Mouse (Mus musculus) thymus, postnatal 10 days (tissue): ENCODE measurements around the gene Nono.

Experiments used
- DNase-seq, 2 experiments: peaks; one replicate each; pipeline ENCODE4 v3.0.0; 2021; ENCODE audit warnings: low spot score in 2 of 2

Nono gene

DNA sequence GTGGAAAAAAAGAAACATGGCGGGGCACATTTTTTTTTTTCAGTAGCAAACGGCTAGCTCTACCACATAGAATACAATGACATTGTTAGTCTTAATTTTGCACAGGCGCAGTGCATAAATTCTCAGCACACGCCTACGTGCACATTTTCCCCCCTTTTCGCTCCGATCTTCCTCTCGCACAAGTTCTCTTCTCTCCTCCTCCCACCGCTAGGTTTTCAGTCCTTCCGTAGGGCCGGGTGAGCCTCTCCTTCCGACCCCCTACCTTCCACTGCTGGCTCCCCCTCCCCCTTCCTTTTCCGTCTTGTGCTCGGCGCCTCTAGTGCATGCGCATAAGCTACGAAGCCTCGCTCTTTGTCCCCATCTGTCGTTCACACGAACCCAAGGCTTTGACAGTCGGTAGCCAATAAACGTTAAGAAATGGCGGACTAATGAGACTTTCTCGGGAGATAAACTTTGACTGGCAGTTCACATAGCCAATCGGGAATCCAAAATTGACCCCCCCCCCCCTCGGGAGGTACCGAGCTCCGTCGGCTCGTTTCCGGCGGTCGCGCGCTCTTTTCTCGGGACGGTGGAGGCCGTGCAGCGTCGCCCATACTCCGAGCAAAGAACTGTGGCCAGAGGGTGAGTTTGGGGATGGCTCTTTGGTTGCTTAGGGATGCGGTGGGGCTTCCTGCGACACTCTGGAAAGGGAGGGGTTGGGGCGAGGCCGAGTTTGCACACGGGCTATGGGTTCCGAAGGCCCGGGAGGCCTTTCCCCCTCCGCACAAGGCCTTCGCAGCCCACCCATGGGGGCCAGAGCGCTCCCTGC is at the start of gene Nono:
Gene Nono, plus strand, starts transcription at position 177 of the 808 bp plus-strand sequence.
- peak; percentile 82 to 87 for DNase-seq

DNA sequence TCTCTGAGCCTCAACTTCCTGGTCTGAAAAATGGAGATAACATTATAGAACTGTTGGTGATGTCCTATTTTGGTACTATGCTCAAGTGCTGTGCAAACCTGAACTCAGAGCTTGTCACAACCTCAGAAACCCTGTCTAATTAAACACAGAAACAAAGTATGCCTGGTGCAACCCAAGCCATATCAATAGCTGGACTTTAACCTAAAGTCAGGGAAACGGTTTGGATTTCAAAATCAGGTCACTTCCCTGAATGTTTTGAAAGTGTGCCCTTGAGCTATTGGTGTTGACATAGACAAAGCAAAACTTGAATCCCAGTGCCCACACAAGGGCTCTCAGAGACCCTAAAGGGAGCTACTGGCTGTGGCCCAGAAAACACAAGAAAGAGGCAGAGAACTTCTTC is 49.4 kb upstream of the Nono start:
- no peak for DNase-seq

DNA sequence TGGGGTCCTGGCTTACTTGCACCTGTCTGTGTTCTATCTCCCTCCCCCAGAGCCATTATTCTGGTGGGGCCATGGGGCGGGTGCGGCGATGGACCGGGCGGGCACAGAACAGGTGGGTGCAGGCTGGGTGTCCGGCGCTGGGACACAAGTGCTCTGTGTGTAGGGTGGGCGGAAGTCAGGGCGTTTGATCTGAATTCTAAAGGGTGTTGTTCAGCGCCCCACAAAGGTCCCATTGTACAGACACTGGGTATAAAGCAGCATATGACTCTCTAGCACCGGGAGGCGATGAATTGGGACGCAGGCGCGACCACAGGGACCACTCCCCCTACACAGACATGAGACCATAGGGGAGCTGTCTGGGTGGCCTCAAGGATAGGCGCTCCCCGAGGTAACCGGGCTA is 45.7 kb upstream of the Nono start:
- DNase-seq = no peak

DNA sequence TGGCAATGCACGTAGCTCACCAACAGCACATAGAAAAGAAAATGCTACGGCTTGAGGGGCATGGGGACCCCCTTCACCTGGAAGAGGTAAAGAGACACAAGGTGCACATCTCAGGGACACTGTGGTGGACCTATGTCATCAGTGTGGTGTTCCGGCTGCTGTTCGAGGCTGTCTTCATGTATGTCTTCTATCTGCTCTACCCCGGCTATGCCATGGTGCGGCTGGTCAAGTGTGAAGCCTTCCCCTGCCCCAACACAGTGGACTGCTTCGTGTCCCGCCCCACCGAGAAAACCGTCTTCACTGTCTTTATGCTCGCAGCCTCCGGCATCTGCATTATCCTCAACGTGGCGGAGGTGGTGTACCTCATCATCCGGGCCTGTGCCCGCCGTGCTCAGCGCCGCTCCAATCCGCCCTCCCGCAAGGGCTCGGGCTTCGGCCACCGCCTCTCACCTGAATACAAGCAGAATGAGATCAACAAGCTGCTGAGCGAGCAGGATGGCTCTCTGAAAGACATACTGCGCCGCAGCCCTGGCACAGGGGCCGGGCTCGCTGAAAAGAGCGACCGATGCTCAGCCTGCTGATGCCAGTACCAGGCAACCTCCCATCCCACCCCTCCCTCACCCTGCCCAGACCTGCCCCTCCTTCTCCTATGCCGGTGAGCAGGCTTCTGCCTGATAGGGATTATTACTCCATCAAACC is 44.5 kb upstream of the Nono start:
- no peak for DNase-seq

DNA sequence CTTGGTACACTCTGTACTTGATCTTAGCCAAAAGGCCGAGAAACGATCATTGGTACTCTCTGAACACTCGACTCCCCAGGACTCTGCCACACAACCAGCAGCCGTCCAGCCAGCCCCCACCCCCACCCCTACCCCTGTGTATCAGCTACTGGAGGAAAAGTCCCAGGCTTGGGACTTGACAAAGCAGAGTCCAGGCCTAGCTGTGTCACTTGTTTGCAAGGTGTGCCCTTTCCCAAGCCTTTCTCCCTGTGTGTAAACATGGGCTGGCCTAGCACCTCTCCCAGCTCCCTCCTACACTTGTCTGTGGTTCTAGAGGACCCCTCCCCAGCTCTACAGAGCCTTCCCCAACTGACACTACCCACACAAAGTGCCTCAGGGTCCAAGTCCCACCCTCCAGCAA is 42.9 kb upstream of the Nono start:
- DNase-seq = no peak

DNA sequence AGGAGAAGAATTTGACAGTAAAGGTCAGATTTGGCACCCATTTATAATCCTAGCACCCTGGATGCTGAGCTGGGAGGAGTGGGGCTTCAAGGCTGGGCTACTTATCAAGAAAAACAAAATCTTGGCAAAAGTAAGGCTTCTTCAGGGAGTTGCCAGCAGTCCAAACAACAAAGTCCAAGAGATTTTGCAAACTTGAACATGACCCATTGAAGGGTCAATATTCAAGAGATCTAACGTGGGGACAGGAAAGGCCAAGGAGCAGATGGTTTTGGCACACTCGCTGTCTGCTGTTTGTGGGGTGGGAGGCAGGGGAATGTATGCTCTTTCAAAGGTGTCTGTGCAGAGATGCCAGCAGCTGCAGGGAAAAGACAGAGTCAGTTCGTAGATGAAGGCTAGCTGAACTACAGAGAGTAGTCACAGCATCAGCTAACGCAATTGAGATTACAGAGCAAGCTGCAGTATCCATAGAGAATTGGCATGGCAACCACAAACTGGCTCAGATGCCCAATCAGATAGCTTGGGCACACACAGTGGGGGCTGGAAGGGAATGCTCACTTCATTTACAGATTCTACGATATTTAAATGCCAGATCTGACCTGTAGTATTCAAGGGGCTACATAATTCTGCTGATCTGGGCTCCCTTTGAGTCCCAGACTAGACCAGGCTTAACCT is 40.1 kb upstream of the Nono start:
- no peak for DNase-seq

DNA sequence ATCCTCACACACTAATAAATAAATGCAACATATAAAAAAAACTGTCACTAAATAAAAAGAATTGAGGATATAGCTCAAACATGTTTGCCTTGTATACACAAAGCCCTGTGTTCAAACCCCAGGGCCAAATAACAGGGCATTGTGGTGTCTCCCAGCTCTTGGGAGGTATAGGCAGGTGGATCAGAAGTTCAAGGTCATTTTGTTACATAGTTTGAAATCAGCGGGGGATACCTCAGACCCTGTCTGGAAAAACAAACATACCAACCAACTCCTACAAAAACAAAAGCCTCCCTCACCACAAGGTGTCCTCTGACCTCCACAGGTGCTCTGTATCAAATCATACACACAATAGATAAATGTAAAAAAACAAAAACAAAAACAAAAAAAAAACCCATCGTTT is 34.8 kb upstream of the Nono start:
- DNase-seq = no peak

DNA sequence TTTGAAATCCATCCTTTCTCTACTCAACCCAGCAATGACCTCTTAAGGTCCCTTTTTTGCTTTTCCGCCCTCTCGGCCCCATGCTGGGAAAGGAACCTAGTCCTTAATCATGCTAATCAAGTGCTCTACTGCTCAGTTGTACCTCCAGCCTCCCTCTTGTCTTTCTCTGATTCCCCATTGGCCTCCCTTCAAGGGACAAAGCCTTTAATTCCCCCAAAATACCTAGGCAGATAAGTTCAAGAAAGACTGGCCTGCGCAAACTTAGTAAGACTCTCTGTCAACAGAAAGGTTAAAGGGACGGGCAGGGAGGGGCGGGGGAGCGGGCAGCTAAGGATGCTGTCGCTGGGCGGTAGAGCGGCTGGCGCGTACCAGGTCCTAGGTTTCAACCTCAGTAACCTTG is 32.7 kb upstream of the Nono start:
- no peak for DNase-seq

DNA sequence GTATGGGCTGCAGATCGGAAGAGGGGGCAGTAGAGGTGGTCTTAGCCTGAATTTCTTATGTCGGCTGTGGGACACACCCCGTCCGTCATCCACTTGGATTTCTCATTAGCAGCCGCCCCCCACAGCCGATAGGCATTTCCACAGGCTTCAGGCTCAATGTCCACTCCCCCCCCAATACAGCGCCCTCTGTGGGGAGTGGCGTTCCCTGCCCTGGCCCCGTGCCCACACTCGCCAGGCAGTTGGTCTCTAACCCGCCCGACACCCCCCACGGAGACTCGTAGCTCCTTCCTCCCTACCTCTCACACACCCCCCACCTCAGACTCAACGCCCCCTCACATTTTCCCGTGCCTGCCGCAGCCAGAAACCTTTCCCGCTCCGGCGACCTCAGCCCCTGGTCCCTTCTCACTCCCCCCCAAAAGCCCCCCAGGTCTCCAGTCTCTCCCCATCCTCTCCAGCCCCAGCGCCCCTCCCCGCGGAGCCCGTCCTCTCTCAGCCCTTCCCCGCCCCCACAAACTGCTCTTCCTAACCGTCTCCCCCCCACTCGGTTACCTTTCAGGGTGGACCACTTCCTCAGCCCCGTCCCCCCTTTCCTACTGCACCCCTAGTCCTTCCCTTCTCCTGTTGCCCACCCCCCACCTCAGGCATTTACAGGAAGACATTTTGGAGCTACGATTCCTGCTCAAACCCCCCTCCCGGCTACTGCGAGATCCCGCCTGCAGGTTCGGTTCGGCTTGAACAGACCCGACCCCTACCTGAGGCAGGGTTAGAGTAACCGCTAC is 10.0 kb upstream of the Nono start:
- peak; percentile 36 to 41 for DNase-seq

DNA sequence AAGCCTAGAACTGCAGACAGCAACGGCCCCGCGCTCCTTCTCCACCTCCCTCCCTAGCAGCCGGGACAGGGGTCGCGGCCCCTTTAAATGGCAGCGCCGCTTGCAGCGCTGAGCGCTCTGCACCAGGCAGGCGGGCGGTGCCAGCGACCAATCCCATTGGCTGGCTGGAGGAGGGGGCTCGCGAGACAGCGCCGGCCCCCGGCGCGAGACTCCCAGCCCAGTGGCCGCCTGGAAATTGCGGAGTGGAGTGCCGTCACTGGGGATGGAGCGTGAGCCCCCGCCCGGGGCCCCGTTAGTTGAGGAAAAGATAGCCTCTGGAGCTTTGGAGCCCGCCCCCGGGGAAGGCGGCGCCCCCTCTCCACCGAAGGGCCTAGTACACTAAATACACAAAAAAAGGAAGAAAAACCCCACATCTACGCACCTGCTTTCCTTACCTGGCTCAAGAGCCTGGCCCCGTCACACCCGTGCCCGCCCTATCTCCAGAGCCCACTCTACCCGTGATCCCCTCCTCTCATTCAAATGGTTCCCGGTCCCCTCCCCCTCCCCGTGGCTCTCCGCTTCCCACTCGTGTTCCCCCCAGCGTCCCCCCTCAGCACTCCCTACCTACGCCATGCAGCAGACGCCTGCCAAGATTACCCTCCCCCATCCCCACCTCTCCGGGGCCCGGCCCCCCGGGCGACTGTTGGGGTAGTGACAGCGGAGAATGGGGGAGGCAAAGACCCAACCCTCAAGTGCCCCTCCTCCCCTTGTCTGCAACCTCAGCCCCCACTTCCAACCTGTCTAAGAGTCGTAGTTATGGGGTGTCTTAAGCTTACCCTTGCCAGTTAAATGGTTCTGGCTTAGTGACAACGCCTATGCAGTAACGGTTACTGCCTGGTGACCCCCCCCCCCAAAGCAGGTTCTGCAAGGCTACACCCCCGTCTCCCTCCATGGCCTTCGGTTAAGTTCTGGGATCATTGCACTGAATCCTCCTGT is 9.1 kb upstream of the Nono start:
- peak; percentile 81 to 86 for DNase-seq

DNA sequence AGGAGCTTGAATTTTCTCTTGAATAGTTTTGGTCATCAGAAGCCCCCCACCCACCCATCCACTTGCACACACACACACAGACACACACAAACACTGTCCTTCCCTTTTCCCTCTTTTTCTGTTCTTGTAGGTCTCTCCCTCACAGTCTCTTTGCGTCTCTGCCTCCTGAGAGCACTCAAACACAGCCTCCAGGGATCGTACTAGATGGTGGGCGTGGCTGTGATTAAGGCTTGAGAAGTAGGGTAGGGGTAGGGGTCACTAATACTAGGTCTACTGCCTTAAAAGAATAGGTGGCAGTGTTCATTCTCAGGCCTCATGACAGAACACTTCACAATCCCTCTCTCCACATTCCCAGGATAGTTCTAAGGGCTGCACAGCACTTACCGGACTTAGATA is 8.4 kb upstream of the Nono start, which contains the start of gene Zmym3:
Gene Zmym3, minus strand, starts transcription at position 150 of the 396 bp plus-strand sequence.
- DNase-seq = no peak

DNA sequence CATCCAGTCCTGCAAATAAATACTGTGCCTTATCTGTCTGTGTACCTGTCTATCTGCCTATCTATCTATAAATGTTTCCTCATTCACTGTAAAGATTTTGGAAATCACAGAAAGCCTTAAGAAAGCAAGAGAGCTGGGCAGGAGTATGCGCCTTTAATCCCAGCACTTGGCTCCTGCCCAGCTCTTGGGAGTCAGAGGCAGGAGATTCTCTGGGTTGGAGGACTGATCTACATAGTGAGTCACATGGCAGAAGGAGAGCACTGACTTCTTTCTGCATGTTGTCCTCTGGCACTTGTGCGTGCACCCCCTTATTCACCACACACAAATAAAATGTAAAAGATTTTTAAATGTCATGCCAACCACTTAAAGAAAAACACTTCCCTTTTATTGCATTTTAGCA is 5.7 kb upstream of the Nono start:
- no peak for DNase-seq

DNA sequence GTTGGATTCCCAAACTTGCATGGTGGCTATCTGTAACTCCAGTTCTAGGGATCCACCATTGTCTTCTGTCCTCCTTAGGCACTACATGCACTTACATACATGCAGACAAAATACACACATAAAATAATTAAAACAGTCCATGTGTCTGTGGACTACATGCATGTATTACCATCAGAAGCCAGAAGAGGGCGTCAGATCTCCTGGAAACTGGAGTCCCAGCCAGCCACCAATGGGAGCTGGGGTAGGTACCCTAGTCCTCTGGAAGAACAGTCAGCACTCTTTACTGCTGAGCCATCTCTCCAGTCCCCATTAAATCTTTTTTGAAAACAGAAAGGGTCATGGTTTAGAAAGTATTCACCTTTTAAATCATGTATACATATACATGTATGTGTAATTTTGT is 1.3 kb upstream of the Nono start:
- DNase-seq = peak in 1 of 2 experiments; percentile 29

DNA sequence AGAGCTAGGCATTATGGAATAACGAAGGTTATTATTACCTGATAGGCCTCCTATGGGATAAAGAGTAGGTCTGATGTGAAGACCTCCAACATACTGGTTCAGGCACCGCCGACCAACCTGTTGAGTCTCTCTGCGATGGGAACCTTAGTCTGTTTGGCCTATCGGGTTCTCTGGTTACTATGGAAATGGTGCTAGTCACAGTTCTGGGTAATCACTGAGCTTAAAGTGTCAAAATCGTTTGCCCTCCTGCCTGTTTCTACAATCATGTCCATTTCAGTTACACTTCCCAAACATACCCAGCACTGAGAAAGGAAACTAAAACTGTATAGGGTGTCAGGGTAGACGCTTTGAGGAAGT is 355 bp upstream of the Nono start:
- DNase-seq = peak in 1 of 2 experiments; percentile 9

DNA sequence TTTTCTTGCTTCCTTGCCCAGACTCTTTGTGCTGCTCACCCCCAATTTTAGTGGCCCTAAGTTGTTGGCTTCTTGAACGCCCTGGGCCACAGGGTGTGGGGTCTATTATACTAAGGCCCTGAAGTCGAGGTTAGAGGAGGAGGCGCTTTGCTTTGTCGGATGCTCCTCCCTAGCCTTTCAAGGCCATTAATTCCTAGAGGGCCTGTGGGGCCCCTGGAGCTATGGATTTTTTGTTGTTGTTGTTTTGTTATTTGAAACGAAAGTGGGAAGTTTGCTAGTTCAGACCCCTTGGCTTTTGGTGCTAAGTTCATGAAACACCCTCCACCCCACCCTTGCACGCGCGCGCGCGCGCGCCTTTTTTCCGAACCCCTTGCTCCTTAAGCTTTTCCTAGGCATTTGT is 858 bp downstream of the Nono start:
- peak; percentile 8 to 11 for DNase-seq

DNA sequence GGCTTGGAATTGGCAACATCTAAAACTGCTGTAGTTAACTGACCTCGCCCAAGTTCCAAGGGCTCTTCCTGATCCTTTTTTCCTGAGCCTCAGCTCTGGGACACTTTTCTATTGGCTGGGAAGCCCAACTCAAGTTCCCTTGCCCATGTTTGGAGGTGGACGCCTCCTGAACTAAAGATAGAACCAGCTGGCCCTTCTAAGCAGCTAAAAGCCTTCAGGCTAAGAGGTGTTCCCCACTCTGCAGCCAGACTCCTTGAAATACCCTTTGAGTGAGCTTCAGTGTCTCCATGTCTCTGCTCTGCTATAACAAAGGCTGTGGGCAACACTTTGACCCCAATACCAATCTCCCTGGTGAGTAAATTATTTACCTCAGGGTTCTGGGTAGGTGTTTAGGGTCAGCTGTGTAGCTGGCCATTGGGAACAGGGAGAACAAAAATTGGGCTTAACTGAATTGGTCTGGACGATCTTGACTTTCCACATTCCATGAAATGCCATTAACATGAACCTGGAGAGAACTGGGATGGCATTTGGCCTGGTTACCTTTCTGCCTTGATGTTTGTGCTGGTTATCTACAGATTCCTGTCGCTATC is 19.9 kb downstream of the Nono start, which contains the start of gene Itgb1bp2:
Gene Itgb1bp2, plus strand, starts transcription at position 203 of the 590 bp plus-strand sequence.
- DNase-seq = no peak

DNA sequence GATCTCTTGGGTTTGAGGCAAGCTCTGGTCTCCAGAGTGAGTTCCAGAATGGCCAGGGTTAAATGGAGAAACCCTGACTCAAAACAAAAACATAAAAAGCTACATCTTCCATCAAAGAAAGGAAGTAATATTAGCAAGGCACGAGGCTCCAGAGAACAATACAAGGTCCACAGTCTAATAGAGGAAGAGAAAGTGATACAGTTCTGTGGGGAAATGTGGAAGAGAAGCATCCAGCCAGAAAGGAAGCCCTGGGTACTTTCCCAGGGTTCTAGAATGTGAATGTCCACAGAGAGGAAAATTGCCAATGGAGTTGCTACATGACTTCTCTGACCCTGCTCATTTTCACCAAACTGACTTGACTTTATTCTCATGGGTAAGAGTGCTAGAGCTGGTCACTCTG is 22.0 kb downstream of the Nono start:
- DNase-seq = no peak

DNA sequence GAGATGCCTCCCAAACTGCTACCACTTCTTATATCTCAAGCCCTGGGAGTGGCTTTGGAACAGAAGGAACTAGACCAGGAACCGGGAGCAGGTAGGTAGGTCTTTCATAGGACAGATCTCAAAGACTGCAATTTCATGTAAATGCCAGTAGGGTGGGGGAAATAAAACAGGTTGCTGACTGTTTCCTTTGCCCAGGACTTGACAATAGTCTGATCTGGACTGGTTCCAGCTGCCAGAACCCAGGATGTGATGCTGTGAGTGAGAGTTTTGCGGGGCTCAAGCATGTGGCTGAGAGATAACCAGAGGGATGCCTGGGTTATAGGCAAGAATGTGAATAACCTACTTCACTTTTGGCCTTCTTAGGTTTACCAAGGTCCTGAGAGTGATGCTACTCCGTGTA is 22.5 kb downstream of the Nono start:
- DNase-seq = no peak

DNA sequence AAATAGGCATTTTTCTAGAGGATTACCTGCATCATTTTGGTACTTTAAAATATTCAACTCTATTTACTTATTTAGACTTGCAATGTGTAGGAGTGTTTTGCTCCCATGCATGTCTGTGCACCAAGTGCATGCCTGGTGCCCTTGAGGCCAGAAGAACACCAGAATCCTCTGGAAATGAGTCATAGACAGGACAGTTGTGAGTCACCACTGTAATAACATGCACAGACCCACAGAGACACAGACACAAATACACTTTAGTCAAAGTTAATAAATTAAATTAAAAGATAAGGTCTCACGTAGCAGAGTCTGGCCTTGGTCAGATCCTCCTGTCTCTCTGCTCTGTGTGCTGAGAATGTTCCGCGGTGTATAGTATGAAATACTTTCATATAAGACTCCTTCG is 43.1 kb downstream of the Nono start:
- DNase-seq = no peak

DNA sequence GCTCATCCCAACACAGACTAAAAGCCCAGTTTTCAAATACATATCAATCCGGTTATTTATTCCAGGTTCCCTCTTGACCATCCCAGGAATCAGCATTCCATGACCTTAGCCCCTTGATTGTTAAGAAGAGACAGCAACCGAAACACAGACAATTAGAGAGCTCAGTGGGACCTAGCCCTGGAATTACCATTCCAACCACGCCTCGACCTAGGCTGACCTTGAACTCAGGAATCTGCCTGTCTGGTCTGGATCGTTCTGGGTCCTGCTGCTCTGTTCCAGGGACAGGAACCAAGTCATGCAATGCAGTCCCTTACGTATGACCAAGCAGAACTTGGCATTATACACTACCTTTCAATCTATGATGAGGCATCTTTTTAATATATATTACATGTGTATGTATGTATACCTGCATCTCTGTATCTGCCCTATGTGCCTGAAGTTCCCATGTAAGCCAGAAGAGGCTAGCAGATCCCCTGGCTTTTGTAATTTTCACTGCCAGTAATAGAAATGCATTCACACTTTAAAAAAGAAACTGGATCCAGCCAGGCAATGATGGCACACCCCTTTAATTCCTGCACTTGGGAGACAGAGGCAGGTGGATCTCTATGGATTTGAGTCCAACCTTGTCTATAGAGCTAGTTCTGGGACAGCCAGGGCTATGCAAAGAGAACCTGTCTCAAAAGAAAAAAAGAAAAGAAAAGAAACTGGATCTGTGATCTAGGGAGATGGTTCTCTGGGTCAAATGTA is 52.7 kb downstream of the Nono start:
- no peak for DNase-seq
